Mouse (Mus musculus) liver, adult 2 months (tissue): ENCODE measurements around the gene Nap1l5.

ENCODE experiments used
- CTCF ChIP-seq: fragments of 200-500 bp; IDR thresholded peaks from 2 replicates; pipeline ENCODE4 v1.5.1; 2011; ENCODE audit warnings: low read depth, low read length, control low read depth
- POLR2A ChIP-seq: fragments of 200-500 bp; IDR thresholded peaks from 2 replicates; pipeline ENCODE4 v1.6.1; 2011; ENCODE audit warnings: low read length, control low read depth; ENCODE audit not compliant: insufficient read depth; ENCODE audit errors: extremely low read depth

- TF ChIP-seq POLR2A (no peak), CTCF (no peak)
Measured at GRCm38 (mm10) chr6:58879987-58880386, 26.9 kb downstream of the Nap1l5 start.
